Mouse (Mus musculus) limb, embryonic 11.5 days (tissue): ENCODE measurements around the gene Serinc1. TPM values are rescaled to one million over a fixed set of nuclear protein-coding genes. Genes with fewer than 3 reads are reported as not detected.

Source experiments
- ATAC-seq: fragments of 200-750 bp; cut with Nextera tagmentation; 2 replicates; pipeline ENCODE4 v1.8.0; 2017; ENCODE audit warnings: low read depth; ENCODE audit not compliant: insufficient number of reproducible peaks, low FRiP score, low TSS enrichment
- DNase-seq: peaks from one replicate; pipeline ENCODE4 v3.0.0-alpha.2; 2015; ENCODE audit warnings: low spot score
- H3K27ac ChIP-seq: fragments of 300-500 bp; sonication (generic); replicated peaks from 2 replicates; pipeline ENCODE4 v1.5.1; 2014; ENCODE audit warnings: low read depth, mild to moderate bottlenecking, low read length
- H3K27me3 ChIP-seq: fragments of 300-500 bp; sonication (generic); 2 replicates; pipeline ENCODE4 v1.6.1; 2014; ENCODE audit warnings: mild to moderate bottlenecking, low read length, mixed read lengths; ENCODE audit not compliant: control insufficient read depth, insufficient read depth
- H3K36me3 ChIP-seq: fragments of 300-500 bp; sonication (generic); 2 replicates; pipeline ENCODE4 v1.6.1; 2014; ENCODE audit warnings: mild to moderate bottlenecking, low read length, moderate library complexity, mixed read lengths; ENCODE audit not compliant: control insufficient read depth, insufficient read depth
- H3K4me1 ChIP-seq: fragments of 300-500 bp; sonication (generic); 2 replicates; pipeline ENCODE4 v1.6.1; 2014; ENCODE audit warnings: low read length, mixed read lengths; ENCODE audit not compliant: control insufficient read depth, insufficient read depth
- H3K4me2 ChIP-seq: fragments of 300-500 bp; sonication (generic); 2 replicates; pipeline ENCODE4 v1.6.1; 2014; ENCODE audit warnings: low read depth, mild to moderate bottlenecking, moderate library complexity; ENCODE audit not compliant: severe bottlenecking
- H3K4me3 ChIP-seq: fragments of 300-500 bp; sonication (generic); 2 replicates; pipeline ENCODE4 v1.5.1; 2014; ENCODE audit warnings: low read depth, low read length
- H3K9ac ChIP-seq: fragments of 300-500 bp; sonication (generic); 2 replicates; pipeline ENCODE4 v1.6.1; 2014; ENCODE audit warnings: mild to moderate bottlenecking, low read length
- H3K9me3 ChIP-seq: fragments of 300-500 bp; sonication (generic); 2 replicates; pipeline ENCODE4 v1.6.1; 2016; ENCODE audit warnings: low read length; ENCODE audit not compliant: control insufficient read depth
- WGBS: fragments of 180-500 bp; shearing (Covaris S2); extraction: QIAGEN DNeasy Blood & Tissue Kit; methylation state at CpG from one replicate; pipeline ENCODE4 v1.1.7; 2014; 5-methylcytosine and 5-hydroxymethylcytosine counted together
- polyA plus RNA-seq: library from polyadenylated mRNA; unstranded; fragments of >200 nt; fragmentation: Nextera tagmentation; extraction: Ambion mirVana; gene quantifications from 2 replicates; pipeline ENCODE4 v1.2.1, GENCODE M21; 2014

Serinc1 gene
- polyA plus RNA-seq, 1 experiment from 2014 or later, result 152 TPM

DNA sequence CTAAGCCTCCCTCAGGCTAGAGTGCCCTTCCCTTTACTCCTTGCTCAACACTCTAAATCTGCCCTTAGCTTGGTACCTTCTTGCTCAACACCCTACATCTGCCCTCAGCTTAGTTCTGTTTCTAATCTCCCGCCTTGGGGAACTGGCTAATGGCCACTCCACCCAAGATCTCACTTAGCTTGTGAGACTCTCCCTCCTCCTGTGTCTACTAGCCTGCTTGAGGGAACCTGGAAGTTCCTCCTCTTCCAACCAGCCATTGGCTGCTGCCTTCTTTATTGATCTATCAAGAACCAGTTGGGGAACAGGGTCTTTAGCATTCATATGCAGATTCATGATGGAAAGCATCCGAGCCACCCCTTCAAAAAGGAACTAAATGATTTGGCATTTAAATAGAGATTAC lies 40.3 kb downstream of the Serinc1 start:
- H3K4me2 ChIP-seq, result no peak overlapping the region
- 87% methylated on average over 2 of the region's 2 CpGs for WGBS
- ATAC-seq, result no peak
- H3K4me3 ChIP-seq, result no peak overlapping the region
- no peaks in the 10 kb centered on the region for H3K36me3 ChIP-seq
- no peak for DNase-seq
- H3K4me1 ChIP-seq, result peaks cover 3% of the 10 kb centered on the region; the same call in 1 of the 2 replicates
- H3K9me3 ChIP-seq, result no peaks in the 10 kb centered on the region
- no peaks in the 10 kb centered on the region for H3K27me3 ChIP-seq
- no peak overlapping the region for H3K27ac ChIP-seq
- no peak overlapping the region for H3K9ac ChIP-seq

DNA sequence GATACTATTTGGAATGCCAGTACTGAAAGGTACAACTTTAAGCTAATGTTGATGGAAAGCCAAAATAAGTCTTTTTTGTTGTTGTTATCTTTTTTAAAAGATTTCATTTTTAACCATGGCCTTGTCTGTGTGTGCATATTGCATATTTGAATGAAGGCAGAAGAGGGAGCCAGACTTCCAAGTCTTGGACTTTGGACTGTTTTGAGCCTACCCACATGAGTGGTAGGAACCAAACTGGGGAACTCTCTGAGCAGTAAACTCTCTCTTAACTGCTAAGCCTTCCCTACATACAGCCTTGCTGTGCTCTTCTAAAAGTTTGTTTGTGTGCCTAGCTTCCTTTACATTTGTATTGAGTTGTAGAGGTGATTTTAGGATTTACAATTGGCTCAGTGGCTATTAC lies 43.7 kb downstream of the Serinc1 start:
- H3K4me2 ChIP-seq, result no peak overlapping the region
- no peaks in the 10 kb centered on the region for H3K9me3 ChIP-seq
- no peak overlapping the region for H3K27ac ChIP-seq
- no peak overlapping the region for H3K9ac ChIP-seq
- DNase-seq (no peak), ATAC-seq (no peak)
- no peak overlapping the region for H3K4me3 ChIP-seq
- peaks cover 3% of the 10 kb centered on the region; the same call in 1 of the 2 replicates for H3K4me1 ChIP-seq
- H3K27me3 ChIP-seq, result no peaks in the 10 kb centered on the region
- H3K36me3 ChIP-seq, result no peaks in the 10 kb centered on the region

DNA sequence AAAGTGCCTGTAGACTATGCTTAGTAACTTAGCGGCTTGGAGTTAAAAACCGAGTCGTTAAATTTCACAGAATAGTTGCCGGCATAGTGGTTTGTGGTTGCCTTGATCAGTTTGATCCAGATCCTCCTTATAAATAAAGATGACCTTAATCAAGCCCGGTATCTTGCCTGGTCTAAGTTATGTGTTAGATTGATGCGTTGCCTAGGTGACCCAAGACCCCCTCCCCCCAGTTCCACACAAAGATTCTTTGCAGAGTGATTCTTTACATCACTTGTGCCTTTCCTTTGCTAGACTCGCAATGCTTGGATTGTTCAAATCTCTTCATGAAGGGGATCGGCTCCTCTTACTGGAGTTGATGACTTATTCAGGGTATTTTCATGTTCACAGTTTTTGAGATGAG lies 45.1 kb downstream of the Serinc1 start:
- Histone ChIP-seq H3K4me2 (peak overlapping the region; percentile 56), H3K27me3 (no peaks in the 10 kb centered on the region), H3K9me3 (no peaks in the 10 kb centered on the region), H3K4me3 (peak overlapping the region; percentile 84), H3K4me1 (peaks cover 3% of the 10 kb centered on the region; the same call in 1 of the 2 replicates), H3K36me3 (no peaks in the 10 kb centered on the region), H3K9ac (peak overlapping the region; percentile 97), H3K27ac (no peak overlapping the region; the same call in 1 of the 2 replicates)
- ATAC-seq (no peak), DNase-seq (peak; percentile 52)
- 4% methylated on average over 8 of the region's 8 CpGs for WGBS

DNA sequence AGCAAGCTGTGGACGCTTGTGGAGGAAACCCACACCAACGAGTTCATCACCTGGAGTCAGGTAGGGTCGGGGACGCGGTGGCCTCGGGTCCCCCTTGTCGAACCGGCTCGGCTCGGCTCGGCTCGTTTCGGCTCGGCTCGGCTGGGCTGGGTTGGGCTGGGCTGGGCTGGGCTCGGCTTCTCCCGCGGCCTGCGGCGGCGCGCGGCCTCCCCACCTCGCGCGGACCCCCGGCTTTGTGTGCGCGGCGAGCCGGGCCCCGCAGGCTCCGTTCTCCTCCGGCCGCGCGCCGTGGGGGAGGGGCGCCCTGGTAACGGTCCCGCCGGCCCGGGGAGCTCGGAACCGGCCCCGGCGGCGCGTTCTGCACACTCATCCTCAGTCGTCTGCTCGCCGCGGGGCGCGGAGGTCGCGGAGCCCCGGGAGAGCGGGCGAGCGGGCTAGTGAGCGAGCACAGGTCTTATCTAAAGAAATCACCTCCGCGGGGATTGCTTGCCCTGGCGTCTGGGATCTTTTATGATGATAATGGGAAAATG lies 45.7 kb downstream of the Serinc1 start:
- Histone ChIP-seq H3K9ac (peak overlapping the region; percentile 97), H3K4me1 (peaks cover 3% of the 10 kb centered on the region; the same call in 1 of the 2 replicates), H3K4me2 (peak overlapping the region; percentile 56), H3K9me3 (no peaks in the 10 kb centered on the region), H3K36me3 (no peaks in the 10 kb centered on the region), H3K27ac (peak overlapping the region; percentile 95), H3K4me3 (peak overlapping the region; percentile 84), H3K27me3 (no peaks in the 10 kb centered on the region)
- DNase-seq (no peak), ATAC-seq (peak; percentile 86)
- 0% methylated on average over 60 of the region's 65 CpGs for WGBS

DNA sequence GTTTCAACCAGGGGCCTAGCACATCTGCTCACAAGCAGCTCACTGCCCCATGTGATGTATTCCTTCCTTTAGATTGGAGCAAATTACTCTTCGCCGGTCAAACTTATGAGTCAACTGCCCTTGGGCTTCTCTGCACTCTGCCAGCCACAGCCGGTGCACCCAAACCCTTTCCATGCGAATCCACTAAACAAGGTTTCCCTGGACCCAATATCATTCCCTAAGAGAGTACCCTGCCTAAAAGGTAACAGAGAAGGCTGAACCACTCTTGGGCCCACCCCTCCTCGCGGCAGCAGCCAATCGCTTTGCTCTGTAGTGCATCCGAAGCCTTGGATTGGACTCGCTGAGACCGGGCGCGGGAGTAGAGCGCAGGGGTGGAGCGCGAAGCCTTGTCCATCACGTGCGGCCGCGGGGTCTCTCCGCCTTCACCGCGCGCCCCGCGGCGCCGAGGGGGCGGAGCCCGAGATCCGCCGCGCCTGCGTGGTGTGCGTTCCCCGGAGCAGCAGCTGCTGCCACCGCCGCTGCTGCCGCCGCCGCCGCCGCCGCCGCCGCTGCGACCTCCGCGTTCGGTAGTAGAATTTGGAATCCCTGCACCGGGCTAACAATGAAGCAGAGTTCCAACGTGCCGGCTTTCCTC lies 46.3 kb downstream of the Serinc1 start, which contains the start of gene Hsf2:
Hsf2 (plus strand) TSS at position 478 of the 634 bp plus-strand sequence.
- DNase-seq, result peak; percentile 95
- ATAC-seq, result peak; percentile 100
- 1% methylated on average over 52 of the region's 52 CpGs for WGBS

DNA sequence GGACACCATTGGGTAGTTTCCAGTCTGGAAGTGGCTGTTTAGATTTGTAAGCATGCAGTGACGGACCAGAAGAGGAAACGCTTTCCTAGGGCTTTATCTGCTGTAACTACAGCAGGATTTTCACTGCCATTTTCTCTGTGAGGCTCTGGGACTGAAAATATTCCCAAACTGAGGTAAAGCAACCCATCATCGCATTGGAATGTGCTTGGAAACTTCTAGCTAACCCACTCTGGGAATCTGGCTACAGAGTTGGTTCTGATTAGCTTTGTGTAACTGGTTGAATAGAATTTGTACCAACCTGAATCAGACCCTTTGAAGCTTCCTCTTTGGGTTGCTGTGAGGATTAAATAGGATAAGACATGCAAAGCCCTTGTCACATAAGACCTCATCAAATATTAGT lies 47.6 kb downstream of the Serinc1 start:
- Histone ChIP-seq H3K27me3 (no peaks in the 10 kb centered on the region), H3K27ac (no peak overlapping the region), H3K36me3 (no peaks in the 10 kb centered on the region), H3K4me3 (no peak overlapping the region), H3K4me1 (peaks cover 3% of the 10 kb centered on the region; the same call in 1 of the 2 replicates), H3K4me2 (no peak overlapping the region), H3K9me3 (no peaks in the 10 kb centered on the region), H3K9ac (no peak overlapping the region)
- DNase-seq (no peak), ATAC-seq (no peak)
- WGBS, result 87% methylated on average over 3 of the region's 3 CpGs

More for the DNA sequence above, 46.3 kb downstream of the Serinc1 start, which contains the start of gene Hsf2:
- H3K27me3 ChIP-seq, result no peaks in the 10 kb centered on the region
- peak within 1 kb of the TSS; percentile 97 for H3K9ac ChIP-seq
- peak within 1 kb of the TSS; percentile 95 for H3K27ac ChIP-seq
- H3K4me2 ChIP-seq, result peak within 1 kb of the TSS; percentile 56
- H3K36me3 ChIP-seq, result no peaks in the 10 kb centered on the region
- H3K4me1 ChIP-seq, result peaks cover 3% of the 10 kb centered on the region; the same call in 1 of the 2 replicates
- peak within 1 kb of the TSS; percentile 84 for H3K4me3 ChIP-seq
- H3K9me3 ChIP-seq, result no peaks in the 10 kb centered on the region

DNA sequence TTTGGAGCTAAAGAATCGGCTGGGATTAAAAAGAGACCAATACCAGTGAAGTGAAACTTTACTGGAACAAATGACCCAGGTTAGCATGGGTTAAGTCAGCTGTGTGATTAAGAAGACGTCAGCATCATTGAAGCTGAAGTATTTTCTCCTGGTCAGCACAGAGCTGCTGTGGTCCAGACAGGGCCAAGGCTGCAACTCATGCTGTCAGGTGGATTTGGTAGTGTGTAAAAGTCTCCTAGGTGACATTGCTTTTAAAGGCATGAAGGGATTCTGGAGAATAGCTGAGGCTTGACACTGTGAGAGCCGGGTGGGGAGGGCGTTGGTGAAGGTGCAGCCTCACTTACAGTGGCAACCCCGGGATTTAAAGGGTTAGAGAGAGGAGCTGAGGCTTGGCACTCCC lies 50.6 kb downstream of the Serinc1 start:
- Histone ChIP-seq H3K9ac (no peak overlapping the region), H3K27me3 (no peaks in the 10 kb centered on the region), H3K4me2 (no peak overlapping the region), H3K27ac (no peak overlapping the region), H3K4me1 (no peaks in the 10 kb centered on the region), H3K9me3 (no peaks in the 10 kb centered on the region), H3K36me3 (no peaks in the 10 kb centered on the region), H3K4me3 (no peak overlapping the region)
- WGBS, result 59% methylated on average over 5 of the region's 5 CpGs
- DNase-seq, result no peak
- no peak for ATAC-seq

DNA sequence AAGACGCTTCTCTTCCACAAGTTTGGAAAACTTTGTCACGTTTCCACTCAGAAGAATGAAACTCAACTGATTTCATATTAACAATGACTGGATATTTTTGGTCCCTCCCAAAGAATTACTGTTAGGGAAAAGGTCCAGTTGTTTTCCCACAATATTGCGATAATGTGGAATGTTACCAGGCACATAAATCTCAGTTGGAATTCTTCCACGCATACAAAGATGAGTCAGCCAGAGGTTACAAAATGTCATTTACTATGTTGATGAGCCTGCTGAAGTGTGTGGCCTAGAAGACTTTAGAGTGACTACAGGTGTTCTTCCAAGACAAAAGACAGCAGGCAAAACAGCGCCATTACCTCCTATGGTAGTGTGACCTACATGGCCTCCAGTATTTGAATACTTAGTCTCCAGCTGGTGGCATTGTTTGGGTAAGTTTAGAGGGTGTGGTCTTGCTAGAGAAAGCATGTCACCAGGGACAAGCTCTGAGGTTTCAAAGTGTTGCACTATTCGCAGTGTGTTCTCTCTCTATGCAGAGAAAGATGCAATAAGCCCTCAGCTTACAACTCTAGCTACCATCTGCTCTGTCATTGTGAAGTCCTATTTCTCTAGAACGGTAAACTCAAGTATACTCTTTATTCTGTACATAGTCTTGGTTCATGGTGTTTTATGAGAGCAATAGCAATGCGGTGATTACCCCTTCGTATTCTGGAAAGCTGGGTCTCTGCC lies 55.0 kb downstream of the Serinc1 start:
- Histone ChIP-seq H3K9me3 (no peaks in the 10 kb centered on the region), H3K4me2 (no peak overlapping the region), H3K9ac (no peak overlapping the region), H3K27me3 (no peaks in the 10 kb centered on the region), H3K27ac (no peak overlapping the region), H3K36me3 (no peaks in the 10 kb centered on the region), H3K4me3 (no peak overlapping the region), H3K4me1 (no peaks in the 10 kb centered on the region)
- DNase-seq (no peak), ATAC-seq (no peak)
- 85% methylated on average over 9 of the region's 9 CpGs for WGBS
